Mouse (Mus musculus) liver, embryonic 15.5 days (tissue): ENCODE results near the gene Hal. TPM values are rescaled to one million over a fixed set of nuclear protein-coding genes. Genes with fewer than 3 reads are reported as not detected.

Experiments
- ATAC-seq: fragments of 200-750 bp; cut with Nextera tagmentation; 2 replicates; pipeline ENCODE4 v1.8.0; 2017; ENCODE audit warnings: moderate number of reproducible peaks, mild to moderate bottlenecking, moderate library complexity; ENCODE audit not compliant: insufficient read depth
- H3K27ac ChIP-seq: fragments of 300-500 bp; sonication (generic); replicated peaks from 2 replicates; pipeline ENCODE4 v1.5.1; 2015; ENCODE audit warnings: mild to moderate bottlenecking, inconsistent platforms
- H3K27me3 ChIP-seq: fragments of 300-500 bp; sonication (generic); 2 replicates; pipeline ENCODE4 v1.6.1; 2015; ENCODE audit warnings: mild to moderate bottlenecking, inconsistent platforms
- H3K36me3 ChIP-seq: fragments of 300-500 bp; sonication (generic); replicated peaks from 2 replicates; pipeline ENCODE4 v1.6.1; 2015; ENCODE audit warnings: moderate library complexity, mild to moderate bottlenecking, inconsistent platforms
- H3K4me1 ChIP-seq: fragments of 300-500 bp; sonication (generic); replicated peaks from 2 replicates; pipeline ENCODE4 v1.6.1; 2015; ENCODE audit warnings: inconsistent platforms
- H3K4me2 ChIP-seq: fragments of 300-500 bp; sonication (generic); 2 replicates; pipeline ENCODE4 v1.6.1; 2015; ENCODE audit warnings: moderate library complexity, mild to moderate bottlenecking, inconsistent platforms
- H3K4me3 ChIP-seq: fragments of 300-500 bp; sonication (generic); replicated peaks from 2 replicates; pipeline ENCODE4 v1.5.1; 2015; ENCODE audit warnings: mild to moderate bottlenecking, inconsistent platforms
- H3K9ac ChIP-seq: fragments of 300-500 bp; sonication (generic); 2 replicates; pipeline ENCODE4 v1.6.1; 2015; ENCODE audit warnings: moderate library complexity, mild to moderate bottlenecking, inconsistent platforms
- H3K9me3 ChIP-seq: fragments of 300-500 bp; sonication (generic); replicated peaks from 2 replicates; pipeline ENCODE4 v1.6.1; 2016; ENCODE audit warnings: inconsistent platforms
- WGBS: fragments of 180-500 bp; shearing (Covaris S2); methylation state at CpG from one replicate; pipeline ENCODE4 v1.1.7; 2015; ENCODE audit warnings: mixed read lengths; ENCODE audit not compliant: insufficient replicate concordance; 5-methylcytosine and 5-hydroxymethylcytosine counted together
- polyA plus RNA-seq: library from polyadenylated mRNA; unstranded; fragments of >200 nt; fragmentation: Nextera tagmentation; extraction: Ambion mirVana; gene quantifications from 2 replicates; pipeline ENCODE4 v1.2.1, GENCODE M21; 2015

Gene Hal
- polyA plus RNA-seq, 1 experiment from 2014 or later = 7.7 TPM

- Histone ChIP-seq H3K27ac (no peak overlapping the region), H3K9me3 (no peaks in the 10 kb centered on the region), H3K27me3 (no peaks in the 10 kb centered on the region), H3K4me1 (no peaks in the 10 kb centered on the region), H3K9ac (no peak overlapping the region), H3K4me3 (no peak overlapping the region), H3K36me3 (no peaks in the 10 kb centered on the region), H3K4me2 (no peak overlapping the region)
- no peak for ATAC-seq
- 50% methylated on average over 14 of the region's 14 CpGs for WGBS
Observed at GRCm38 (mm10) chr10:93564518-93565090, 76.0 kb downstream of the Hal start.

- Histone ChIP-seq H3K9ac (no peak overlapping the region), H3K27me3 (no peaks in the 10 kb centered on the region), H3K4me1 (no peaks in the 10 kb centered on the region), H3K4me2 (no peak overlapping the region), H3K27ac (no peak overlapping the region), H3K36me3 (no peaks in the 10 kb centered on the region), H3K9me3 (no peaks in the 10 kb centered on the region), H3K4me3 (no peak overlapping the region)
- ATAC-seq = no peak
- 70% methylated on average over 10 of the region's 10 CpGs for WGBS
Observed at GRCm38 (mm10) chr10:93567066-93567465, 78.5 kb downstream of the Hal start.

- no peak overlapping the region for H3K4me3 ChIP-seq
- no peak overlapping the region for H3K4me2 ChIP-seq
- ATAC-seq = no peak
- 71% methylated on average over 11 of the region's 11 CpGs for WGBS
- H3K36me3 ChIP-seq = no peaks in the 10 kb centered on the region
- H3K9me3 ChIP-seq = no peaks in the 10 kb centered on the region
- no peak overlapping the region for H3K27ac ChIP-seq
- H3K4me1 ChIP-seq = no peaks in the 10 kb centered on the region
- no peaks in the 10 kb centered on the region for H3K27me3 ChIP-seq
- no peak overlapping the region for H3K9ac ChIP-seq
Observed at GRCm38 (mm10) chr10:93567841-93568566, 79.4 kb downstream of the Hal start.

GRCm38 (mm10) chr10:93568671-93569070, 80.1 kb downstream of the Hal start:
- no peaks in the 10 kb centered on the region for H3K27me3 ChIP-seq
- 62% methylated on average over 6 of the region's 6 CpGs for WGBS
- no peak for ATAC-seq

More at GRCm38 (mm10) chr10:93568671-93569070, 80.1 kb downstream of the Hal start:
- H3K27ac ChIP-seq = no peak overlapping the region
- no peaks in the 10 kb centered on the region for H3K36me3 ChIP-seq
- no peak overlapping the region for H3K4me3 ChIP-seq
- no peaks in the 10 kb centered on the region for H3K4me1 ChIP-seq
- H3K4me2 ChIP-seq = no peak overlapping the region
- no peaks in the 10 kb centered on the region for H3K9me3 ChIP-seq
- no peak overlapping the region for H3K9ac ChIP-seq

Other genes starting within 250 kb of the Hal start
- gene Elk3, start 177.6 kb upstream of the Hal start, polyA plus RNA-seq = 4.3 and 5.1 TPM in 2 replicates
- gene Lta4h, start 35.4 kb upstream of the Hal start, polyA plus RNA-seq = 77.2 and 81.6 TPM in 2 replicates
- gene Amdhd1, start 51.3 kb downstream of the Hal start, polyA plus RNA-seq = 15.6 and 18.4 TPM in 2 replicates
- 0.08 TPM in 2 replicates for gene Ccdc38, start 51.9 kb downstream of the Hal start, polyA plus RNA-seq
- 50.1 and 55.2 TPM in 2 replicates for gene Snrpf, start 100.9 kb downstream of the Hal start, polyA plus RNA-seq
- 0.07 and 0.09 TPM in 2 replicates for gene Ntn4, start 151.9 kb downstream of the Hal start, polyA plus RNA-seq